Mouse (Mus musculus) regulatory T cell (primary cell): ENCODE data around the gene 1300017J02Rik.

Source experiments
- in situ Hi-C: fragments of 300-600 bp; cut with MboI, MseI; formaldehyde crosslinking; loops from one replicate; pipeline ENCODE4 v1.15.1; 2025; ENCODE audit warnings: high pct_unique_total_duplicates

1300017J02Rik gene

GRCm38 (mm10) chr9:103225464-103225863 lies 79.4 kb downstream of the 1300017J02Rik start:
- in situ Hi-C loops = loop anchor here (10.0 kb wide), 1 partner anchor 779 kb away; the partner anchor contains the start of gene Nphp3

DNA sequence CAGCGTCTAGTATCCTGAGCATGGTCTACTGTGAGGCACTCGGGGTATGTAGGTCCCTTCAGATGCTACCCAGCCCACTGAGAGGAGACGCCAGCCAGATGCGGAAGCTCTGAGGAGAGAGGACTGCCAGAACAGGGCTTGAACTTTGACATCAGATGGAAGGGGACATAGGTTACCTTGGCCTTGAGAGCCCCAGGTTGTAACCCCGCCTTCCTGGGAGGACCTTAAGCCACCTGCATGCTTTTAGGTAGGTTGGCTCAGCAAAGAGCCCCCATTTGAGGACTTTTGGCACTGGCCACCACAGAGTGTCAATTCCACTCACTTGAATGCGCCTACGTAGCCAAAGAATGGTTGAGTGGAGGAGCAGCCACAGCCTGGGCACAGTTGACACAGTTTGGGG lies 80.2 kb downstream of the 1300017J02Rik start:
- in situ Hi-C loops = loop anchor here (10.0 kb wide), 1 partner anchor 780 kb away; the partner anchor contains the start of gene Nphp3

DNA sequence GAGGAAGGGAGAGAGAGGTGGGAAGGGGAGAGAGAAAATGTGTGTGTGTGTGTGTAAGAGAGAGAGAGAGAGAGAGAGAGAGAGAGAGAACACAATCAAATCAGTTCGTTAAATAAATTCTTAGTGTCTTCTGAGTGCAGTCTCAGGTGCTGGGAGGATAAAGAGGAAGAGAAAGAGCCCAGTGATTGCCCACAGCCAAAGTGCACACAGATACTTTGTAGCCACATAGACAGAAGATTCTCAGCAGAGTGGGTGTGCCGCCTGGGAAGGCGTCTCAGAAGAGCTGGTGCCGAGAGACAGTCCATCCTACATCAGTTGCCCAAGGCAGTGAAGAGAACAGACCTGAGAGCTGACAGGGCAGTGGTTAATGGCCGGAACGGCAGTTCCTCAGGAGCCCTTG lies 90.6 kb downstream of the 1300017J02Rik start:
- in situ Hi-C loops = no loop called here

- in situ Hi-C loops = no loop called here
Measured at GRCm38 (mm10) chr9:103213631-103214030, 91.3 kb downstream of the 1300017J02Rik start.

DNA sequence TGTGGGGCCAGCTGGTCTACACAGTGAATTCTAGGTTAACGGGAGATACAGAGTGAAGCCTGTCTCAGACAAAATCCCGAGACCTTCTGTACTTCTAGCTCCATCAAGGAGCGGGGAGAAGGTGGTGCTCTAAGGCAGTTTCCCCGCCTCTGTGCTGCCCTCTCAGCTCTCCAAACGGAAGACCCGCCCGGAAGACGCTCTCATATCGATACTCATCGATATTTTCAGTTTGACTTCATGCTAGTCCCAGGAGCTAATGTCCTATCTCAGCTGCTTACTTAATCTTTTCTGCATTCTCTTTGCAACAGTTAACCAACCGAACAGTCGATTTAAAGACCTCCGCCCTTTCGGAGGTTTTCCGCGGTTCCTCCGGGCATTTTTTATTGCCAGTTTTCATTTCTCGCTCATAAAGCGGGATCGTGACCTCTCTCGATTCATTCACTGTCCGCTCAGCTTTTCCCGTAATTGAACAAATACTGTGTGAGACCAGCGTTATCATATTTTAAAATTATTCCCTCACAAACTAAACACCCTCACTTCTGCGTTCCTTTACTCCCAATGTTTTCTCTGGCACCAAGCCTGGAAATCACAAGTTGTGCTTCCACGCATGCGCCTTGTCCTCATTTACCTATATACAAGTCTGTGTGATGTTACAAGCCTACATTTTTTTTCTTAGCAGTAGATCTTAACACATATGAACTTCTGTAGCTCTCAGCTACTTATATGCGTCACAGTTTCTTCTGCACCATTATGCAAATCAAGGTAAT lies 92.0 kb downstream of the 1300017J02Rik start:
- in situ Hi-C loops = no loop called here

DNA sequence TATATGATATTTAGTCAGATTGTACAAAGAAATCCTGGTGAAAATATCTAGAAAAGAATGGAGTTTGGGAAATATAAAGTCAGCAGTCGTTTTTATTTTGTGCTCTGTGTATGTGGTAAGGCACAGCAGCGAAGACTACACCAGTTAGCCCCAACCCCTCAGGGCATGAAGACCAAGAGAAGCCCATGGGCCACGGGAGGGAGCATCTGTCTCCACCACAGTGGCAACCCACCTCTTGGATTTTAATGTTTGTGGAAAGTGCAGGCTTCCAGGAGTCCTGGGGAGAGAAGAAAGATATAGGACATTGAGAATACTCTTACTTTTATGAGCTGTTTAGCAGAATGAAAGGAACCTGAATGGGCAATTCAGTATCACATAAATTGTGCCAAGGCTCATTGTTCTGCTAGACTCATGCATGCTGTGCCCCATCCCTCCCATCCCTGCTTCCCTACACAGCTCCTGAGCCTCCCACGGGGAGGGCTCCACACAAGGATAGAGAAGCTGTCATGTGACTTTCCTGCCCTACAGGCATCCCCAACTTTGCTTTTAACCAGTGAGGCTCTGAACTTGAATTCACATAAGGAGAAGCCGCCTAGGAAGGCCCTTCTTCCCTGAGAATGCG lies 96.0 kb downstream of the 1300017J02Rik start:
- in situ Hi-C loops = no loop called here

- in situ Hi-C loops = no loop called here
Measured at GRCm38 (mm10) chr9:103207846-103208245, 97.0 kb downstream of the 1300017J02Rik start.

DNA sequence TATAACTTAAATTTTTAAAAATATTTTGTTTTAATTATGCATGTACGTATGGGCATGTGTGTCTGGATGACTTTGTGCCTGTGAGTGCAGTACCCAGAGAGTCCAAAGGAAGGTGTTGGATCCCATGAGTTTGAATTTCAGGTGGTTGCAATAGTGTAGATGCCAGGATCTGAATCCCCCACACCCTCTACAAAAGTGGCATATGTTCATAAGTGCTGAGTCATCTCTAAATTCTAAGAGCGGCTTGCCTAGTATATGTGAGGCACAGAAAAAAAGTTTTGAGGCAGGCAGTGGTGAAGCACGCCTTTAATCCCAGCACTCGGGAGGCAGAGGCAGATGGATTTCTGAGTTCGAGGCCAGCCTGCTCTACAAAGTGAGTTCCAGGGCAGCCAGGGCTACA lies 99.1 kb downstream of the 1300017J02Rik start:
- in situ Hi-C loops = no loop called here

DNA sequence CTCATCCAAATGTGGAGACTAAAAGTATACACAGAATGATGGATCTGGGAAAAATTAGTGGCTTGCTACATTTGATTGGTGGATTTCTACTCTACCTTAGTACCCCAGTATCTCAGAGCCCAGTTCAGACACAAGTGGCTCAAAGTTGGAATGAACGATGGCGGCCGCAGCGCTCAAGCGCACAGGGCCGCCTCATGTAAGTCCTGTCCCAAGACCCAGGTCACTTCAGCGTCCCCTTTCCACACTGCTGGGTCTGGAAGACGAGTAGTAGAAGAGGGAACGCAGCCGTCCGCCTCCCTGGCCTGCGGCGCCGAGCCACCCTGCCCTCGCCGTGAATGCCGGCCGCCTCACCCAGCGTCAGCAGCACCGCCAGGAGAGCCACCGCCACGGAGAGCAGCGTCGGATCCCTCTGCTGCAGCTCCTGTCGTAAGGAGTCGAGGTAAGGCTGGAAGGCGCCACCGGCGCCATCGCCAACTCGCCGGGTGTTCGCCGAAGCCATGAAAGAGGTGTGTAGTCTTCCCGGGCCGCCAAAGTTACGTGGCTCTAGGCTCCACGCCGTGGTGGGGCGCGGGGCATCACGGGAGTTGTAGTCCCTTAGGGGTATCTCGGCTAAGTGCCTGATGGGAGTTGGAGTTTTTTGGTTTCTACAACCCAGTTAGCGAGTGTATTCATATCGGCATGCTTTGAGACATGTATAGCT lies 103.2 kb downstream of the 1300017J02Rik start, which contains the start of gene Srprb:
Gene Srprb (minus strand): TSS at position 577 of the 700 bp plus-strand sequence.
- in situ Hi-C loops = no loop called here
